Mouse (Mus musculus): Measurements from ENCODE around the gene Mymx. TPM values are rescaled to one million over a fixed set of nuclear protein-coding genes. Genes with fewer than 3 reads are reported as not detected.

The Mymx gene
- polyA plus RNA-seq, 1 experiment from 2014 or later = not detected

GRCm38 (mm10) chr17:45617655-45618054 lies 15.8 kb upstream of the Mymx start:
- DNase-seq = no peak
- no peaks in the 10 kb centered on the region for H3K4me1 ChIP-seq (ENCODE audit: control insufficient read depth, insufficient read depth, low read length)
- no peak overlapping the region for H3K27ac ChIP-seq (replicated peaks; ENCODE audit: low read depth, low read length)
- no peaks in the 10 kb centered on the region for H3K27me3 ChIP-seq (ENCODE audit: control insufficient read depth, insufficient read depth, low read length)
- H3K4me3 ChIP-seq (replicated peaks; ENCODE audit: low read depth, low read length) = no peak overlapping the region
- no peak overlapping the region for H3K4me2 ChIP-seq (ENCODE audit: low read length)
- WGBS = 92% methylated on average over 6 of the region's 6 CpGs
- no peak overlapping the region for H3K9ac ChIP-seq (replicated peaks; ENCODE audit: low read length)
- no peaks in the 10 kb centered on the region for H3K36me3 ChIP-seq (ENCODE audit: control insufficient read depth, insufficient read depth, low read length)
- H3K9me3 ChIP-seq (ENCODE audit: control insufficient read depth, low read length) = no peaks in the 10 kb centered on the region
- no peak for ATAC-seq (ENCODE audit: low FRiP score, low TSS enrichment)

GRCm38 (mm10) chr17:45616679-45617078 lies 14.8 kb upstream of the Mymx start:
- DNase-seq = no peak
- Histone ChIP-seq H3K27ac (replicated peaks; ENCODE audit: low read depth, low read length) (no peak overlapping the region), H3K4me1 (ENCODE audit: control insufficient read depth, insufficient read depth, low read length) (no peaks in the 10 kb centered on the region), H3K4me3 (replicated peaks; ENCODE audit: low read depth, low read length) (no peak overlapping the region), H3K4me2 (ENCODE audit: low read length) (no peak overlapping the region), H3K9me3 (ENCODE audit: control insufficient read depth, low read length) (no peaks in the 10 kb centered on the region), H3K9ac (replicated peaks; ENCODE audit: low read length) (no peak overlapping the region), H3K36me3 (ENCODE audit: control insufficient read depth, insufficient read depth, low read length) (no peaks in the 10 kb centered on the region), H3K27me3 (ENCODE audit: control insufficient read depth, insufficient read depth, low read length) (no peaks in the 10 kb centered on the region)
- 84% methylated on average over 3 of the region's 3 CpGs for WGBS
- ATAC-seq (ENCODE audit: low FRiP score, low TSS enrichment) = no peak

GRCm38 (mm10) chr17:45616046-45616650 lies 14.2 kb upstream of the Mymx start:
- Histone ChIP-seq H3K9ac (replicated peaks; ENCODE audit: low read length) (no peak overlapping the region), H3K27ac (replicated peaks; ENCODE audit: low read depth, low read length) (no peak overlapping the region), H3K9me3 (ENCODE audit: control insufficient read depth, low read length) (no peaks in the 10 kb centered on the region), H3K4me1 (ENCODE audit: control insufficient read depth, insufficient read depth, low read length) (no peaks in the 10 kb centered on the region), H3K36me3 (ENCODE audit: control insufficient read depth, insufficient read depth, low read length) (no peaks in the 10 kb centered on the region), H3K27me3 (ENCODE audit: control insufficient read depth, insufficient read depth, low read length) (no peaks in the 10 kb centered on the region), H3K4me2 (ENCODE audit: low read length) (no peak overlapping the region), H3K4me3 (replicated peaks; ENCODE audit: low read depth, low read length) (no peak overlapping the region)
- WGBS = 73% methylated on average over 4 of the region's 4 CpGs
- ATAC-seq (ENCODE audit: low FRiP score, low TSS enrichment) (no peak), DNase-seq (no peak)

- WGBS = 86% methylated on average over 7 of the region's 7 CpGs
- H3K27me3 ChIP-seq (ENCODE audit: control insufficient read depth, insufficient read depth, low read length) = no peaks in the 10 kb centered on the region
- H3K4me3 ChIP-seq (replicated peaks; ENCODE audit: low read depth, low read length) = no peak overlapping the region
- no peaks in the 10 kb centered on the region for H3K36me3 ChIP-seq (ENCODE audit: control insufficient read depth, insufficient read depth, low read length)
- no peak overlapping the region for H3K27ac ChIP-seq (replicated peaks; ENCODE audit: low read depth, low read length)
- peaks cover 5% of the 10 kb centered on the region; the same call in 1 of the 2 replicates for H3K4me1 ChIP-seq (ENCODE audit: control insufficient read depth, insufficient read depth, low read length)
- ATAC-seq (ENCODE audit: low FRiP score, low TSS enrichment) = no peak
- DNase-seq = no peak
- no peak overlapping the region for H3K9ac ChIP-seq (replicated peaks; ENCODE audit: low read length)
- no peaks in the 10 kb centered on the region for H3K9me3 ChIP-seq (ENCODE audit: control insufficient read depth, low read length)
- no peak overlapping the region for H3K4me2 ChIP-seq (ENCODE audit: low read length)
Observed at GRCm38 (mm10) chr17:45612921-45613320, 11.0 kb upstream of the Mymx start.

GRCm38 (mm10) chr17:45612008-45612407 lies 10.1 kb upstream of the Mymx start:
- H3K27ac ChIP-seq (replicated peaks; ENCODE audit: low read depth, low read length) = no peak overlapping the region
- ATAC-seq (ENCODE audit: low FRiP score, low TSS enrichment) (no peak), DNase-seq (no peak)
- peaks cover 5% of the 10 kb centered on the region; the same call in 1 of the 2 replicates for H3K4me1 ChIP-seq (ENCODE audit: control insufficient read depth, insufficient read depth, low read length)
- no peaks in the 10 kb centered on the region for H3K9me3 ChIP-seq (ENCODE audit: control insufficient read depth, low read length)
- H3K4me3 ChIP-seq (replicated peaks; ENCODE audit: low read depth, low read length) = no peak overlapping the region
- WGBS = 89% methylated on average over 8 of the region's 8 CpGs
- no peaks in the 10 kb centered on the region for H3K36me3 ChIP-seq (ENCODE audit: control insufficient read depth, insufficient read depth, low read length)
- no peak overlapping the region for H3K4me2 ChIP-seq (ENCODE audit: low read length)
- H3K27me3 ChIP-seq (ENCODE audit: control insufficient read depth, insufficient read depth, low read length) = no peaks in the 10 kb centered on the region
- H3K9ac ChIP-seq (replicated peaks; ENCODE audit: low read length) = no peak overlapping the region

- Histone ChIP-seq H3K4me3 (replicated peaks; ENCODE audit: low read depth, low read length) (no peak overlapping the region), H3K4me1 (ENCODE audit: control insufficient read depth, insufficient read depth, low read length) (peaks cover 5% of the 10 kb centered on the region; the same call in 1 of the 2 replicates), H3K9me3 (ENCODE audit: control insufficient read depth, low read length) (no peaks in the 10 kb centered on the region), H3K9ac (replicated peaks; ENCODE audit: low read length) (no peak overlapping the region), H3K27ac (replicated peaks; ENCODE audit: low read depth, low read length) (no peak overlapping the region), H3K36me3 (ENCODE audit: control insufficient read depth, insufficient read depth, low read length) (no peaks in the 10 kb centered on the region), H3K4me2 (ENCODE audit: low read length) (no peak overlapping the region), H3K27me3 (ENCODE audit: control insufficient read depth, insufficient read depth, low read length) (no peaks in the 10 kb centered on the region)
- 17% methylated on average over 5 of the region's 5 CpGs for WGBS
- DNase-seq (no peak), ATAC-seq (ENCODE audit: low FRiP score, low TSS enrichment) (no peak)
Observed at GRCm38 (mm10) chr17:45610144-45610866, 8.4 kb upstream of the Mymx start.

GRCm38 (mm10) chr17:45608396-45608795 lies 6.5 kb upstream of the Mymx start:
- Histone ChIP-seq H3K9ac (replicated peaks; ENCODE audit: low read length) (no peak overlapping the region), H3K27me3 (ENCODE audit: control insufficient read depth, insufficient read depth, low read length) (no peaks in the 10 kb centered on the region), H3K9me3 (ENCODE audit: control insufficient read depth, low read length) (no peaks in the 10 kb centered on the region), H3K36me3 (ENCODE audit: control insufficient read depth, insufficient read depth, low read length) (no peaks in the 10 kb centered on the region), H3K27ac (replicated peaks; ENCODE audit: low read depth, low read length) (no peak overlapping the region), H3K4me1 (ENCODE audit: control insufficient read depth, insufficient read depth, low read length) (peaks cover 5% of the 10 kb centered on the region; the same call in 1 of the 2 replicates), H3K4me2 (ENCODE audit: low read length) (no peak overlapping the region), H3K4me3 (replicated peaks; ENCODE audit: low read depth, low read length) (no peak overlapping the region)
- WGBS = 92% methylated on average over 4 of the region's 4 CpGs
- DNase-seq = no peak
- ATAC-seq (ENCODE audit: low FRiP score, low TSS enrichment) = no peak

GRCm38 (mm10) chr17:45606992-45607879 lies 5.3 kb upstream of the Mymx start:
- no peaks in the 10 kb centered on the region for H3K36me3 ChIP-seq (ENCODE audit: control insufficient read depth, insufficient read depth, low read length)
- 86% methylated on average over 15 of the region's 15 CpGs for WGBS
- H3K27me3 ChIP-seq (ENCODE audit: control insufficient read depth, insufficient read depth, low read length) = 0 out of 2 replicates have a peak, but pooled peaks cover 2% of the 10 kb centered on the region
- H3K4me1 ChIP-seq (ENCODE audit: control insufficient read depth, insufficient read depth, low read length) = peaks cover 5% of the 10 kb centered on the region; the same call in 1 of the 2 replicates
- H3K9ac ChIP-seq (replicated peaks; ENCODE audit: low read length) = no peak overlapping the region
- H3K27ac ChIP-seq (replicated peaks; ENCODE audit: low read depth, low read length) = no peak overlapping the region
- DNase-seq (no peak), ATAC-seq (ENCODE audit: low FRiP score, low TSS enrichment) (no peak)
- H3K4me2 ChIP-seq (ENCODE audit: low read length) = no peak overlapping the region
- no peak overlapping the region for H3K4me3 ChIP-seq (replicated peaks; ENCODE audit: low read depth, low read length)
- no peaks in the 10 kb centered on the region for H3K9me3 ChIP-seq (ENCODE audit: control insufficient read depth, low read length)

Data from midbrain, embryonic 14.5 days (tissue).